In the genomic region with DNA sequence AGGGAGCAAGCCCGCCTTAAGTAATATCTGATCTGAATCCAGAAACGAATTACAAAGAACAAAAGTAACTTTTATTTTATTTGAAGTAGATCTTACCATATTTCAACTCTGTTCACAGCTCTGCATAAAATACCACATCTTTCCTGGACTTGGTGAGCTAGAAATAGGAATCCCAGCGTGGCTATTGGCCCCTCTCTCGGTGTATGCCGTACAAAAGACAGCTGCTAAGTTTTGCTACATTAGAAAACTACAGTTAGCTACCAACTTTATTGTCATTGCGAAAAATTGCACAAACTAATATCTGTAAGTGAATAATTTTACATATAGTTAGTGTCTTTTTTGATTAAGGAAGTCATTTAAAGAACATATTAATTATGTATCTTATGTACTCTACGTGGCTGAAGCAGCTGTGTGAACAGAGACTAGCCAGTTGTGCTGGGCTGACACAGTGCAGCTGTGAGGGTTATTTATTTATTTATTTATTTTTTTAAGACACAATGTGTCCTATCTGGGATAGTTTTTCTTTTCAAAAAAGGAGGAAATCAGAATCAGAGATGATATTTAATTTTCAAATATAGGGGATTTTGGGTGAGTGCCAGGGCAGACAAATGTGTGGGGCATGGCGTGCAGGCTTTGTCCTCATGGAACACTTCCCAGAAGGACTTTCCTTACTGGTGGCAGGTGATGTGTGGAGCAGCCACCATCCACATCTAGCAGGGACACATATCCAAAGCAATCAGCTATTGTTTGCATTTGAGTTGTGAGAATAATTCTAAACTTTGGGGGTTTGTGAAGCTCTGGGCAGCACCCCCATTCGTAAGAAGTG, we compare ENCODE assay signal across 19 mouse cellular contexts.
DNase-seq lines count a peak whose midpoint lies in the region; ATAC-seq and TF ChIP-seq lines count a peak whose summit lies in the region.
"Had no signal": no experiment of that assay in that cellular context is flagged by ENCODE, and none has a peak within 500 bp of the region (broad histone marks: within the 10 kb centered on the region; RNA-seq: fewer than 3 reads in every experiment).

No protein-coding gene starts in this region.

- no peak overlapping the region for H3K4me3 ChIP-seq in kidney, postnatal 0 days (replicated peaks; ENCODE audit: low read depth, low read length)
- H3K4me3 ChIP-seq in lung, embryonic 16.5 days (ENCODE audit: low read length) = no peak overlapping the region
- H3K4me3 ChIP-seq in limb, embryonic 12.5 days (replicated peaks) = no peak overlapping the region
- H3K4me3 ChIP-seq in limb, embryonic 15.5 days = no peak overlapping the region
- H3K4me3 ChIP-seq: embryonic facial prominence, embryonic 13.5 days; forebrain, embryonic 13.5 days; gastrocnemius, adult 2 months; hindbrain, embryonic 12.5 days had no signal

- DNase-seq in kidney, postnatal 0 days (ENCODE audit: low spot score) = peak; percentile 49
- DNase-seq in kidney, adult 8-10 months = no peak
- DNase-seq in lung, postnatal 10 days = no peak
- DNase-seq in layer of hippocampus, postnatal 36 days = no peak
- DNase-seq: adrenal gland, adult 2 months; adrenal gland, postnatal 25 days; cerebellum, adult 18-20 months; cerebellum, adult 9-11 months; cerebellum, postnatal 36 days; gastrocnemius, adult 2 months; gastrocnemius, postnatal 25 days; heart, postnatal 10 days; heart, postnatal 4 days had no signal

- no peaks in the 10 kb centered on the region for H3K9me3 ChIP-seq in kidney, postnatal 0 days (replicated peaks; ENCODE audit: low read length)
- no peaks in the 10 kb centered on the region for H3K9me3 ChIP-seq in lung, embryonic 16.5 days (ENCODE audit: control insufficient read depth, low read length)
- H3K9me3 ChIP-seq in limb, embryonic 12.5 days = no peaks in the 10 kb centered on the region
- H3K9me3 ChIP-seq in limb, embryonic 15.5 days = no peaks in the 10 kb centered on the region
- H3K9me3 ChIP-seq: embryonic facial prominence, embryonic 13.5 days; forebrain, embryonic 13.5 days; hindbrain, embryonic 12.5 days had no signal

- no peak overlapping the region for H3K27ac ChIP-seq in kidney, postnatal 0 days
- no peak overlapping the region for H3K27ac ChIP-seq in lung, embryonic 16.5 days (ENCODE audit: low read length)
- H3K27ac ChIP-seq in limb, embryonic 12.5 days = 0 out of 2 replicates have a peak overlapping the region, but pooled peaks have one; percentile 45
- no peak overlapping the region for H3K27ac ChIP-seq in limb, embryonic 15.5 days
- H3K27ac ChIP-seq: embryonic facial prominence, embryonic 13.5 days; forebrain, embryonic 13.5 days; gastrocnemius, adult 2 months; hindbrain, embryonic 12.5 days had no signal

- no peak for TF ChIP-seq CTCF in kidney, postnatal 0 days (IDR thresholded peaks at IDR 0.05; ENCODE audit: low read depth)

- H3K36me3 ChIP-seq in kidney, postnatal 0 days (ENCODE audit: insufficient read depth, low read length) = no peaks in the 10 kb centered on the region
- H3K36me3 ChIP-seq in lung, embryonic 16.5 days (ENCODE audit: control insufficient read depth, insufficient read depth, low read length) = no peaks in the 10 kb centered on the region
- H3K36me3 ChIP-seq in limb, embryonic 12.5 days = no peaks in the 10 kb centered on the region
- H3K36me3 ChIP-seq in limb, embryonic 15.5 days = no peaks in the 10 kb centered on the region
- H3K36me3 ChIP-seq: embryonic facial prominence, embryonic 13.5 days; hindbrain, embryonic 12.5 days had no signal

- H3K27me3 ChIP-seq in kidney, postnatal 0 days (ENCODE audit: insufficient read depth, low read length) = peaks cover 6% of the 10 kb centered on the region; the same call in 1 of the 2 replicates
- no peaks in the 10 kb centered on the region; the same call in 1 of the 2 replicates for H3K27me3 ChIP-seq in lung, embryonic 16.5 days (ENCODE audit: control insufficient read depth, insufficient read depth, low read depth, low read length)
- H3K27me3 ChIP-seq in limb, embryonic 12.5 days = peaks cover 51% of the 10 kb centered on the region
- H3K27me3 ChIP-seq in limb, embryonic 15.5 days = peaks cover 29% of the 10 kb centered on the region

- ATAC-seq in kidney, postnatal 0 days (replicated peaks; ENCODE audit: low FRiP score, low read depth) = no peak
- peak; percentile 94 for ATAC-seq in lung, embryonic 16.5 days (ENCODE audit: low read depth)
- no peak for ATAC-seq in limb, embryonic 12.5 days (ENCODE audit: insufficient number of reproducible peaks, insufficient read depth, low FRiP score, low TSS enrichment, low read depth)
- 0 out of 2 replicates have a peak, but pooled peaks have one; percentile 50 for ATAC-seq in limb, embryonic 15.5 days (ENCODE audit: insufficient number of reproducible peaks, low FRiP score, low TSS enrichment, low read depth)
- ATAC-seq: forebrain, embryonic 13.5 days had no signal

- no peak overlapping the region for H3K4me2 ChIP-seq in kidney, postnatal 0 days (ENCODE audit: low read length)
- H3K4me2 ChIP-seq in lung, embryonic 16.5 days (ENCODE audit: low read depth, low read length) = no peak overlapping the region
- no peak overlapping the region for H3K4me2 ChIP-seq in limb, embryonic 12.5 days
- H3K4me2 ChIP-seq in limb, embryonic 15.5 days = no peak overlapping the region
- H3K4me2 ChIP-seq: embryonic facial prominence, embryonic 13.5 days; forebrain, embryonic 13.5 days; hindbrain, embryonic 12.5 days had no signal

- 67% methylated on average over 9 of the region's 9 CpGs for WGBS in kidney, postnatal 0 days
- 61% methylated on average over 9 of the region's 9 CpGs for WGBS in lung, embryonic 16.5 days
- 72% methylated on average over 9 of the region's 9 CpGs for WGBS in limb, embryonic 12.5 days
- WGBS in limb, embryonic 15.5 days = 66% methylated on average over 9 of the region's 9 CpGs

- peaks cover 8% of the 10 kb centered on the region; the same call in 1 of the 2 replicates for H3K4me1 ChIP-seq in kidney, postnatal 0 days (replicated peaks; ENCODE audit: insufficient read depth, low read length)
- peaks cover 5% of the 10 kb centered on the region; the same call in 1 of the 2 replicates for H3K4me1 ChIP-seq in lung, embryonic 16.5 days (replicated peaks; ENCODE audit: control insufficient read depth, insufficient read depth, low read length)
- peaks cover 25% of the 10 kb centered on the region for H3K4me1 ChIP-seq in limb, embryonic 12.5 days (replicated peaks)
- H3K4me1 ChIP-seq in limb, embryonic 15.5 days = peaks cover 12% of the 10 kb centered on the region

- H3K9ac ChIP-seq in kidney, postnatal 0 days (ENCODE audit: low read depth, low read length) = no peak overlapping the region
- no peak overlapping the region for H3K9ac ChIP-seq in lung, embryonic 16.5 days (ENCODE audit: low read length)
- no peak overlapping the region for H3K9ac ChIP-seq in limb, embryonic 12.5 days (replicated peaks)
- H3K9ac ChIP-seq in limb, embryonic 15.5 days = no peak overlapping the region
- H3K9ac ChIP-seq: embryonic facial prominence, embryonic 13.5 days; forebrain, embryonic 13.5 days; hindbrain, embryonic 12.5 days had no signal

Comparison
In these comparisons a context has a peak if more than half of its experiments do, and no peak if none do; other contexts are left out.
1. ATAC-seq: peak in lung, embryonic 16.5 days (single experiment) and limb, embryonic 15.5 days (single experiment); none in kidney, postnatal 0 days (single experiment) and limb, embryonic 12.5 days (single experiment).